Mouse (Mus musculus): ENCODE measurements around the gene Nrip1.

Gene Nrip1

DNA sequence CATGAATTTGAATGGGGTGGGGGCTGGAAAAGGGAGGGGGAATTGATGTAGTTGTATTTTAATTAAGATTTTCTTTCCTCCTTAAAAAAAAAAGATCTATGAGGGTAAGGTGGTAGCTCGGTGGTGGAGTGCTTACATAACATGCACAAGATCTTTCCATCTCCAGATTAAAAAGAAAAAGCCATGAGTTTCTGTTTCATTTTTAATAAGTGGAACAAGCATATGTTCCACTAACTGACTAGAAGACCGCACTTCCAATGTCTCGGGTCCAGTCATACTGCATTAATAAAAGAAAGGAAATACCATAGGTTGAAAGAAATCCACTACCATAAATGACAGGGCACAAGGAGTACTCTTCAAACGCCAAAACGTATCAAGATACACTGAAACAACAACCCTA lies 18.4 kb downstream of the Nrip1 start:
- in situ Hi-C loops (cut with MboI; ENCODE audit: low pct_unique_long_range_greater_than_20kb in 1 of 2, low sequenced_read_pairs in 2 of 2, unreplicated experiment in 1 of 2), result no loop called here

DNA sequence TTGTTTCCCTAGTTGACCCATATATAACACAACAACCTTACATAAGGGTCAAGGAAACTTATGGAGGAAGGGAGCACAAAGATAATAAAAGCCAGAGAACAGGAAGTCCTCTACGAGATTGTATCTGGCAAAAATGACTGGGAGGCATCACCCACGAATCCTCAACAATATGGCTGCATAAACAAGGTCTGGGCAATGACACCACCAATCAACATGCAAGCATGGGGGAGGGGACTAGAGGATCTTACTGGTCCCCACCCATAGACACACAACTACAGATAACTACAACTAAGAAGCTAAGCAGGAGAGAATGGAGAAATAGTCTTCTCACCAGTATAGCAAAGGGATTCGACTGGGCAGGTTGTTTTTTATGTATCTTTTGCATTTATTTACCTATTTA lies 18.8 kb downstream of the Nrip1 start:
- in situ Hi-C loops (cut with MboI; ENCODE audit: low pct_unique_long_range_greater_than_20kb in 1 of 2, low sequenced_read_pairs in 2 of 2, unreplicated experiment in 1 of 2), result no loop called here

DNA sequence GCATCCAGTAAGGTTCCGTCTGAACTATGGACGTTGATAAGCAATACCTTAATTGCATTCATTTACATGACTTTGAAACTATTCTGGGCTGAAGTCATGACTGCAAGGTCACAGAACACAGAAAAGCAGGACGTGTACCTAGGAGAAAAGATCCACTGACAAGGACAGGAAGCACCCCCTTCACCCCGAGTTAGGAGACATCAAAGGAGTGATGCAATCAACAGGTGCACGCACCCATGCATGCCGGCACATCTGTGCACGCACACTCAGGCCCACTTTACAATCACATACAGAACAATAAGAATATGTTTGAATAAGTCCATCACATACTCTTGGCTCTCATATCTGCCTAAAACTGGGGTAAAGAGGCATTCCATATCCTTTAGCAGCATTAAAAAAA lies 19.3 kb downstream of the Nrip1 start:
- in situ Hi-C loops (cut with MboI; ENCODE audit: low pct_unique_long_range_greater_than_20kb in 1 of 2, low sequenced_read_pairs in 2 of 2, unreplicated experiment in 1 of 2), result no loop called here

DNA sequence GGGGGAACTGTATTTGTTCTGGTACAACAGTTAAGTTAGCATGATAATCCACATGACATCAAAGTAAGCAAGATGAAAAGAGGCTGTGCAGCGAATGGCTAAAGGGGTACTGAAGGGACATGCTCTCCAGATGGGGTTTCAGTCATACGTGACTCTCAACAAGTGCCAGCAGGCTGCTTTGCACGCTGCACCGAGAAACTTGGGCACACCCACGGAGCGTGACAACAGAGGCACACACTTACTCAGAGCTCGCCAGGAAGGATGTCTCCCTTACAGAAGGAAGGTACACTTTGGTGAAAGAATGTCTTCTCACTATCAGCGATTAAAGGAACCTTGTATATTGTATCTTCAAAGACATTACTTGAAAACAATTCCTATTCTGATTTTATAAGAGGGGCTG lies 22.7 kb downstream of the Nrip1 start:
- in situ Hi-C loops (cut with MboI; ENCODE audit: low pct_unique_long_range_greater_than_20kb in 1 of 2, low sequenced_read_pairs in 2 of 2, unreplicated experiment in 1 of 2), result no loop called here

DNA sequence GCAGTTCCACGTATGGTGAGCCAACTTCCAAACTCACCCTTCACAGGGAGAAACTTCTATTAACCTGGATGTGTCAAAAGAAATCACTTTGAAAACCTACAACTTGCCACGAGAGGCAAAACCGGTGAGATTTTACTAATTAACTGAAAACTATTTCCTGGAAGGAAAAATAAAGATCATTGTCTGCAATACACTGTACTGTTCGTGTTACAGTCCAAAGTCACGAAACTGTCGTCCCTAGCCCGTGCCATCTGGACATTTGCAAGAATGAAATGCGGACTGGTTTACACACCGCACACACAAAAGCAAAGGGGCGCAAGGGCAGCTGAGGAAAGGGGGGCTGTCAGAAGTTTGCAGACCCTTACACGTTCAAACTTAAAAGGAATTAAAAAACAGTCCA lies 24.6 kb downstream of the Nrip1 start:
- in situ Hi-C loops (cut with MboI; ENCODE audit: low pct_unique_long_range_greater_than_20kb in 1 of 2, low sequenced_read_pairs in 2 of 2, unreplicated experiment in 1 of 2), result no loop called here

DNA sequence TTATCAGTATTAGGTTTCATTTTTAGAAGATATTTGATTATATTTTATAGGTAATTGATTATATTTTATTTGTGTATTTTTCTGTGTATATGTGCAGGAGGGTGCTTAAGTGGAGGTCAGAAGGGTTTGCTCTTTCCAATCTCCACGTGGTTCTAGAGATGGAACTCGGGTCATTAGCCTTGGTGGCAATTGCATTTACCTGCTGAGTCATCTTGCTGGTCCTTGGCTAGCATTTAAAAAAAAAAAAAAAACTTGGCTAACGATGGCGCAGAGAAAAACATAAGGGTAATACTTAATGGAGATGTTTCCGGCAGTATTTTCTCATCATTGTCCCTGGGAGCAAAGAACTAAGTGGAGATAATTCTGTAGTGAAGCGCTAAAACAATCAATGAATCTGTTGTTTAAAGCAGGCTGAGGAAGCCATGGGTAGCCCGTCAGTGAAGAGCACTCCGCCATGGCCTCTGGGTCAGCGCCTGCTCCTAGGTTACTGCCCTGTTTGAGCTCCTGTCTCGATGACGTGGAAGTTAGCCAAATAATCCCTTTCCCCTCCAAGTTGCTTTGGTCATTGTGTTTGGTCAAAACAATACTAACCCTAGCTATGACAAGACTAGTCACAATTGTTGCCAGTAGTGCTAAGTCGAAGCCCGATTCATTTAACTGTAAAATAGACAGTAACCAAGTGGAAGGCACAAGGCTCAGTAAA lies 25.8 kb downstream of the Nrip1 start:
- in situ Hi-C loops (cut with MboI; ENCODE audit: low pct_unique_long_range_greater_than_20kb in 1 of 2, low sequenced_read_pairs in 2 of 2, unreplicated experiment in 1 of 2), result no loop called here

DNA sequence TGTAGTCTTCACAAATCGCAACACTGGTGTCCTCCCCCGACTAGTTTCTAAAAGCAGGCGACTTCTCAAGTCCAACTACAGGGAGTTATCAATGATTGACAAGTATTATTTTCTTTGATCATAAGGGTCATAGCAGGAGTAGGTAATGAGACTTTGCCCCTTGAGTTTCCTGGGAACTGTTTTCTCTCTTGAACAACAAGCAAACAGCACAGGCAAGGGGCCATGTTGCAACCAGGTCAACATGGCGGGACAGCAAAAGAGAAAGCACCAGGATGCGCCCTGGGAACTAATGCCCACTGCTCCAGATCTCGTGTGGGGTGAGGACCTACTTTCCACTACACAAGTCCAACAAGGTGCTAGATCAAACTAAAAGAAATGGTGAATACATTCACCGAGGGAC lies 27.3 kb downstream of the Nrip1 start:
- in situ Hi-C loops (cut with MboI; ENCODE audit: low pct_unique_long_range_greater_than_20kb in 1 of 2, low sequenced_read_pairs in 2 of 2, unreplicated experiment in 1 of 2), result no loop called here

DNA sequence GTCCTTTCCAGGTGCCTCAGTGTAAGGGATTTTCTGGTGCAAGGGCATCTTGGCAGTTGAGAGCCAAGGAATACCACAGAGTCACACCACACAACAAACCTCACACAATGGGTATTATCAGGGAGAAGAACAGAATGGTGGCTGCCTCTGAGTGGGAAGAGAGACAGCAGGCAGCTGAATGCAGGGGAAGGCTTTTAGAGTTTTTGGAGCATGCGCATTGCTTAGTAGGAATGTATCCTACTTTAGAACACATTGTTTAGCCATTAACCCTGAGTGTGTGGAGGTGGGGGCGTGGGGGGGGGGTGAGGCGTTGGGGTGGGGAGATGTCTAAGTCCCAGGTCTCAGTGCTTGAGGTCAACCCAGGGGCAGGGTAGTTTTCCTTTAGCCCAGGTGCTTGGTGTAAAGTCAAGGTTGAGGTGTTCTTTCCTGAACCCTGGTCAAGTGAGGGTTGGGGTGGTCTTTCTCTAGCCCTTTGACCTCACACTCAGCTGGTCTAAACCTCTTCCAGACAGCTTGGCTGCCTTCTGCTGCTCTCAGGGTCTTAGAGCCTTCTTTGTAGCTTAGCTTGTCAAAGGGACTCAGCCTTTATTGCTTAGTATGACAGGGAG lies 28.8 kb downstream of the Nrip1 start:
- in situ Hi-C loops (cut with MboI; ENCODE audit: low pct_unique_long_range_greater_than_20kb in 1 of 2, low sequenced_read_pairs in 2 of 2, unreplicated experiment in 1 of 2), result no loop called here

DNA sequence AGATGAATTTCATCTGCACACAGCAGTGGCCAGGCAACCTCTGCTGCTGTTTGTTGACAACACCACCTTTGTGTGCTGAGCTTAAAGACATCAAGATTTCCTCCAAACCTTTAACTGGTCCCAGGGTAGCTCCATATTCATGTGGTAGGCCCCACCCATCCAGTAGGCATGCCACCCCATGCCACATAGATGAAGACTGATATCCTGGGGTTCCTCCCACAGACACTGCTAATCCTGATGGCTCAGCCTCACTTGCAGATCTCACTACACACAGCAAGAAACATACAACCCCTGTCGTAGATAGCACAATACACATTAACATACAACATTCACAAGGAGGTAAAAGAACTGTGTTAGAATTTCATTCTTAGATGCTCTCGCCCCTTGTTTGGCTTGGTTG lies 29.6 kb downstream of the Nrip1 start:
- in situ Hi-C loops (cut with MboI; ENCODE audit: low pct_unique_long_range_greater_than_20kb in 1 of 2, low sequenced_read_pairs in 2 of 2, unreplicated experiment in 1 of 2), result no loop called here

DNA sequence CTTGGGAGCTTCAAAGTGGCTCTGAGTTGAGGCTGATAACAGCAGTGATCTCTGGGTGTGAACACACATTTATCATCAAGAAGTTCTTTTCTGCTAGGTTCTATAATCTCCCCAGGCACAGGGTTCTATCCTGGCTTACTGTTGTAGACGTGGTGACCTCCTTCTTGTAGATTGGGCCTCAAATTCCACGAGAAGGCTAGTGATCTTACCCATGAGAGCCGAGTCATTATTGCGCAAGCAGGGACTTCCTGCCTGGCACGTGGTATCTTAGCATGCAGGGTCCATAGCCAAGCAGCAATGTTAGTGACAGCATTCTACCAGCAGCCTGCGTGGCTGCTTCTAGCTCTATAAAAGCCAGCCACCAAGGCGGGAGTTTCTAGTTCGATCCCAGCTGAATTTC lies 32.0 kb downstream of the Nrip1 start:
- in situ Hi-C loops (cut with MboI; ENCODE audit: low pct_unique_long_range_greater_than_20kb in 1 of 2, low sequenced_read_pairs in 2 of 2, unreplicated experiment in 1 of 2), result no loop called here

DNA sequence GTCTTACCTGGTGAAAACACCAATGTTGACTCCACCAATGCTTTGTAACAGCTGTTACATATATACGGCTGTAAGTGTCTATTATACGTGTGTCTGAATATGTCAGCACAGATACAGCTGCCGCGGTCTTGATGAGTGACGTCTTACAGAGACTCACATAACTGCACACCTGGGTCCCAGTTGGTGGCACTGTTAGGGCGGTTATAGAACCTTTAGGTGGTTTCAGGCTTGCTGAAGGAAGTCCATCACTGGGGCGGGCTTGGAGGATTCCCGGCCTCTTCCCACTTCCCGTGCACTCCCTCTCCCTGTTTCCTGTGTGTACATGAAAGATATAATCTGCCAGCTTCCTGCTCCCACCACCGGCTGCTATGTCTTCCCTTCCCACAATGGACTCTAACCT lies 34.4 kb downstream of the Nrip1 start:
- in situ Hi-C loops (cut with MboI; ENCODE audit: low pct_unique_long_range_greater_than_20kb in 1 of 2, low sequenced_read_pairs in 2 of 2, unreplicated experiment in 1 of 2), result no loop called here

DNA sequence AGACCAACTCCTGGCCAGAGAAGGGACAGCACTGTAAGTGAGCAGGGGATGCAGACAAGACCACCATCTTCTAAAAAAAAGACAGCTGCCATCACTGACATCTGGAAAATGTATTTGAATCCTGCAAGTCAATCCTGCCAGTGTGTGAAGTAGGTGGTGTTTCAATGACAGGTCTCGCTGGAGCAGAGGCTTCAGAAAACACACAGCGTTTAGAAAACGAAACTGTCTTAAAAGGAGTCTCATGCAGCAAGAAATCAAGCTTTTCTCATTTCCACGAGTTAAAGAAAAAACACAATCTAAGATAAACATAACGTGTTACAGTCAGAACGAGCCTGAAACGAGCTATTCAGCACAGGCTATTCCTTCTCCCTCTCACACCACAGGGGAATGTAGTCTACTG lies 36.3 kb downstream of the Nrip1 start:
- in situ Hi-C loops (cut with MboI; ENCODE audit: low pct_unique_long_range_greater_than_20kb in 1 of 2, low sequenced_read_pairs in 2 of 2, unreplicated experiment in 1 of 2), result no loop called here

DNA sequence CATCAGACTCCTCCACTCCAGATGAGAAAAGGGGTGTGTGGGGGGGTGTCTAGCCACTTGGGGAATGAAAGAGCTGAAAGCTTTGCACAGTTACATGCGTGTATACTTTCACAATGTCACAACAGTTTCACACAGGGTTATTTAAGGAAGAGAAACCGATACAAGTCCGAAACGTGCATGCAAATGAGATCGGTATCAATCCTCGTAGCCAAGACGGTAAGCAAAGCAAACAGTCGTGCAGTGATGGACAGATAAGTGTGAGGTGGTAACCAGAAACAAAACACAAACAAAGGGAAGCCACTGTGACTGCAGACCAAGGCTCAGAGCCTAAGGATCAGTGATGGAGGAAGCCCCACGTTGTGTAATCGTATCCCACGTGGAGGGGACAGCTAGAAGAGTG lies 36.7 kb downstream of the Nrip1 start:
- in situ Hi-C loops (cut with MboI; ENCODE audit: low pct_unique_long_range_greater_than_20kb in 1 of 2, low sequenced_read_pairs in 2 of 2, unreplicated experiment in 1 of 2), result no loop called here

DNA sequence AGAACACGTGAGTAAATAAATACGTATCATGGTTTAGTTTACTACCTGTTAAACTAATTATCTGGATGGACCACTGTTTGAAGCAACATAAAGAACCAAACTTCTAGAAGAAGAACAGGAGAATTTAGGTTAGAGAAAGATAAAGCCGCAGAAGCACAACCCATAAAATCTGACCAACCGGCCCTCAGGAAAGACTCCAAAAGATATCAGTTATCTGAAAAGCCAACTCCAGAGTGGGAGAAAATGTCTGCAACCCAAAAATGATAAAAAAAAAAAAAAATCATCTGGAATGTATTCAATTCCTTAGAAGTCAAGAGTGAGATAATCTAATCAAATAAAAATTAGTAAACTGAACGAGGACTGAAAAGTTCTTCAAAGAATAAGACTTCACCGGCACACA lies 37.7 kb downstream of the Nrip1 start:
- in situ Hi-C loops (cut with MboI; ENCODE audit: low pct_unique_long_range_greater_than_20kb in 1 of 2, low sequenced_read_pairs in 2 of 2, unreplicated experiment in 1 of 2), result no loop called here

DNA sequence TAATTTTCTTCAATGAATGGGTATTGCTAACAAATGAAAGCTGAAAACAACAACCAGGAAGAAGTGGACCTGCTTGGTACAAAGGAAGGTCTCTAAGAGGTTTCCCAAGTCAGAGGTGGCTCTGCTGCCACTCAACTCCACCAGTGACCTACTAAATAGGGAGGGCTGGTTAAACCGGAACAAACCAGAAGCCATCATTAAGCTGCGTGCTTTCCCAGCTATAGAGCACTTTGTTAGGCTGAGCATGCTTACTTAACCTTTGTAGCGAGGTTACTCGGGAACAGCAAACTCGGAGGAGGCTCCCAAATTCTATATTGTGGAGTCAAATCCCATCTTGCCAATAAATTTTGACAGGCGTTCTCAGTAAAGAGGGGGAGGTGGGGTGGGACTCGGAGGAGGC lies 41.5 kb downstream of the Nrip1 start:
- in situ Hi-C loops (cut with MboI; ENCODE audit: low pct_unique_long_range_greater_than_20kb in 1 of 2, low sequenced_read_pairs in 2 of 2, unreplicated experiment in 1 of 2), result no loop called here

DNA sequence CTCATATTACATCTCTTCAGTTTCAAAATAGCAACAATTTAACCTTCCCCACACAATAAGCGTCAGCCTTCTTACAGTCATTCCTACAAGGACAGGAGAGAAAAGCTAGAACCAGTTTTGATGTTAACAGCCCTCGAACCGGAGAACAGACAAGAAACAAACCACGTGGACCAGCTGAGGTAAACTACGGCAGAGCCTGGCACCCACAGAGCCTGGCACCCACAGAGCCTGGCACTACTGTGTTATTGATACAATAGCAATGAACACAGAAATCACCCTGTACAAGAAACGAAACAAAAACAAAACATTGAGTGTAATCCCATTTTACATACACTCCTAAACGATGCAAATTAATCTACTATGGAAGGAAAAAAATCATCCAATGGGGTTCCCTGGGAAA lies 42.4 kb downstream of the Nrip1 start:
- in situ Hi-C loops (cut with MboI; ENCODE audit: low pct_unique_long_range_greater_than_20kb in 1 of 2, low sequenced_read_pairs in 2 of 2, unreplicated experiment in 1 of 2), result no loop called here

DNA sequence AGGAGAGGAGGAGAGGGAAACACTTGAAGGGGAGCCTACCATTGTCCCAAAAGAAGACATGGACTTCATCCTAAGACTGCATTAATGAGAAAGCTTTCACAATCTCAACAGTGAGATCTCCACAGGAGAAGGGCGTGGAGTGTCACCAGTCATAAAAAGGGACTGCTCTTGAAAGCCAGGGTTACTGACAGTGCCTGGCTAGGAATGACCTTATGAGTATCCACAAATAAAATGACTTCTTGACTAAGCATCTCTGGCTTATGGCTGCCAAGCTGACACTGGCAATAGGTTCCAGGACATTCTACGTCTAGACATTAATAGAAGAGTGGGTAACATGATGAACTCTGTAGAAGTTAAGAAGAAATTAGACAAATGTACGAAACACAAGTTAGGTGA lies 48.3 kb downstream of the Nrip1 start:
- in situ Hi-C loops (cut with MboI; ENCODE audit: low pct_unique_long_range_greater_than_20kb in 1 of 2, low sequenced_read_pairs in 2 of 2, unreplicated experiment in 1 of 2), result no loop called here

DNA sequence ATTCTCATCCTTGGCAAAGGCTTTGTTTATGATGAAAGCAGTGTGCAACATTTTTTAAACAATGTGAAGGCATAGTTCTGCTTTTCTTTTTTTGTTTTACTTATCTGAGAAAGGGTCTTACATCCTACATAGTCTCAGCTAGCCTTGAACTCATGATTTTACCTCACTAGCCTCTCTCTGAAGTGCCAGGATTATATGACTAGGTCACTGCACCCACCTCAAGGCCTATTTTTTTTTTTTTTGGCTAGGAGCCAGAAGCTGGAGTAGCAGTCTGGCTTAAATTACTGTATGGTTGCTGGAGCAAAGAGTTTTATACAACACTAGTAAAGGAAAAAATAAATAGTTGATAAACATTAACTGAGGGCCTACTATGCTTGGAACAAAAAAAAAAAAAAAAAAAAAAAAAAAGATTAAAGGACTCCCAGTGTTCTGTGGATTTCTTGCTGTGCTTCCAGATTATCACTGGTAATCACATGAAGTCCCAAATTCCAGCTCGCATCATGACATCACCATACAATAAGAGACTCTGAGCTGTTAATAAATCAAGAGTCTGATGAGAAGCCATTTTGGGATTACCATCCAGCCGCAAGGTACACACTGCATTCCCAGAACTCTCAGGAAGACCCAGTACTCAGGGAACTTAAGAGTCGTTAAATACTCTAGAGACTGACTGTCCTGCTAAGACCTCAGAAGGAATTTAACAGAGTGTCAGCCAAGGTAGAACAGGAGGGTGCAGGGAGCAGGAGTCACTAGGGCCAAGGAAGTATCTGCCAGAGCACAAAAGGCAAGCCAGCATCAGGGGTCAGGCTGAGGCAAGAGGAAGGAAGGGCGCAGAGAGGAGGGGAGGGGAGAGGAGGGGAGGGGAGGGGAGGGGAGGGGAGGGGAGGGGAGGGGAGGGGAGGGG lies 49.0 kb downstream of the Nrip1 start:
- in situ Hi-C loops (cut with MboI; ENCODE audit: low pct_unique_long_range_greater_than_20kb in 1 of 2, low sequenced_read_pairs in 2 of 2, unreplicated experiment in 1 of 2), result no loop called here

DNA sequence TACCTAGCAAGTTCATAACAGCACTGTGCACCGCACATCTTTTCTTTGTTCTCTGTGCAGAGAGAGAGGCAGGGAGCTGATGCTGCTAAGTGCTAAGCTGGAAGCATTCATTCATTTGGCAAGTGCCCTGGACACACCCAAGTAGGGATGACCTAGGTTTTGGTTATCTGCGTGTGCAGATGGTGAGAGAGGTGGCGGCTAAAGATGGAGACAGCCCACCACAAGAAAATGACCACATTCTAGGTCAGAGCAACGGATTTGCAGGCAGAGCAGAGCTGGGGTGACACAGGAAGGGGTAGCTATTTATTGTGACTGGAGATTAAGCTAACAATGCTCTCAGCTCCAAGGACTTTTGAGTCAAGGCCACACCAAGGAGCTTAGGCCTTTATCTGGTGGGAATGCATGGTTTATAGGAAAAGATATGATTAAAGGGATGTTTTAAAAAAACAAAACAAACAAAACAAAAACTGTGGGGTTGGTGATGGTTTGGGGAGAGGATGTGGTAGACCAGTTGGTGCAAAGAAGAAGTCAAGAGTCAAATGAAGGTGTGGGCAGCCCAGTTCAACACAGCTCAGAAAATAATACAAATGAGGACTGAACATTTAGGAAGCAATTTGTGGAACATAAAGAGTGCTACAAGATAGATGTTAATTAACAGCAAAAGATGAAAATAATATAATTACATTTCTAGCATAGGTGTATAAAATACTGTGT lies 49.9 kb downstream of the Nrip1 start:
- in situ Hi-C loops (cut with MboI; ENCODE audit: low pct_unique_long_range_greater_than_20kb in 1 of 2, low sequenced_read_pairs in 2 of 2, unreplicated experiment in 1 of 2), result no loop called here

Measured in mouse embryonic stem cell (cell line).